Mouse (Mus musculus): Measurements from ENCODE around the gene Rasa3. TPM values are rescaled to one million over a fixed set of nuclear protein-coding genes. Genes with fewer than 3 reads are reported as not detected.

Gene Rasa3
- total RNA-seq, 2 experiments from 2014 or later: 46.2 to 47.3 TPM

DNA sequence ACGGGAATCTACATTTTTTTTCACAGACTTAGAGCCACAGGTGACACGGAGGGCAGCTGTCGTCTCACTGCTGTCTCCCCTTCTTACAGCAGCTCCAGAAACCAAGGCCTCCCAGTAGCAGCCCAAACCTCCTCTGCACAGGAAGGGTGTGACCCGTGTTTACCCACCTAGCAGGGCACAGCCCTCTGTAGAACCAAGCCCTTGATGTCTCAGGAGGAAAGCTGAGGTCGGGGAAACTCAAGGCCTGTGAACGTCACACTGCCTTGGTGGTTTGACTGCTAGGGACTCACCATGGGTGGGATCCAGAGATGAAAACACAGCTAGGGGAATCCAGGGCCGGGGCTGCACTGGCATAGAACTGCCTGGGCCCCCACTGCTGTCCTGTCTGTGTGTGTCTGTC lies 9.0 kb upstream of the Rasa3 start:
- DNase-seq (ENCODE audit: low spot score in 2 of 2): no peak

DNA sequence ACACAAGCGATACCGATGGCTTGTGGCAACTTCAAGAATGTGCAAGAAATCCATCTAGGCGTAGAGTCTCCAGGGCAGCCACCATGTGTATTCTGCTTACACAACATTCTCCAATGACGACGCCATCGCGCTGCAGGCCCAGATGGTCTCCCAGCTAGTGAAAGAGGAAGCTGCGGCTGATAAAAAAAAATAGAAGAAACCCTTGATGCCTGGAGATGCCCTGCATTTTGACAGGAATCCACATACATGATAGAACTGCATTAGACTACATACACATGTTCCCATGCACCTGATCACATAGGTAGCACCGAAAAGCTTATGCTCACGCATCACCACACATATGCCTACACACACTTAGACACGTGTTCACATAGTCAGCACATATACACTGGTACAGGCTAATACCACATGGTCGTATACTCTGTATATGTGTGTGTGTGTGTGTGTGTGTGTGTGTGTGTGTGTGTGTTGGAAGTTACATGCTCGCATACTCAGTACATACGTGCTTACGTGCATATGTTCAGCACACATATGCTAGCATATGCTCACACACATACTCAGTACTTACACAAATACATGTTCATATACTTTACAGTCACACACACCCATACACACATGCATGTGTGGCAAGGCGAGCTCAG lies 8.4 kb upstream of the Rasa3 start:
- DNase-seq (ENCODE audit: low spot score in 2 of 2): no peak

DNA sequence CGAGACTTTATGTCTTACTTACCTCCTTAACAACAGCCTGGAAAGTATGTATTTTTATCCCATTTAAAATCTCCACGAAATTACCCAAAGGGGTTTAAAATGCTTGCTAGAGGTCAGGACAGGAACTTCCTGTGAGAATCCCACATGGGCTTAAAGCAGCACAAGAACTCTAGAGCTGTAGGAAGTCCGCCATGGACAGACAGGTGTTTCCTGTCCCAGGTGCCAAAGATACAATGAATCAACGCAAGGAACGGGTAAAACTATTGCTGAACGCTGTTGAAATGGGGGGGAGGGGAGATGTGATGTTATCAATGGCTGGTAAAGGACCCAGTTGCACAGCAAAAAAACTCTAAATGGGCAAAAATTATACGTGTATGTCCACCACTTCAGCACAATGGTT lies 6.7 kb upstream of the Rasa3 start:
- DNase-seq (ENCODE audit: low spot score in 2 of 2): no peak

DNA sequence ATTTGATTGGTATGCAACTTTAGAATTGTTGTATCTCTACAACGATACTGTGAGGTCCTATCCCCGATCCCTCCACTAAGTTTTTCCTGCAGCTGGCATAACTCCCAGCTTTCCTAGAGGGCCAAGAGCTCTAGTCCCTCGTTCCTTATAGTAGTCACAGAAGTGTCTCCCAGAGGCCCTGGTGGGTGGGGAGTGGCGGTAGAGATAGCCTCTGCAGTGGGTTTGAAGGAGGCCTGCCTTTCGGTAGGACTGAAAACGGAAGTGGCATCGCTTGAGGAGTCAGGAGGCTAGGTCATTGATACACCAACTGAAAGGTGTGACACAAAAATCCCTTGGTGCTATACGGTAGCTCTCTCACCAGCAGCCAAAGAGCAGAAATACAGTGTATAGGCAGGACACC lies 779 bp upstream of the Rasa3 start:
- DNase-seq (ENCODE audit: low spot score in 2 of 2): no peak

DNA sequence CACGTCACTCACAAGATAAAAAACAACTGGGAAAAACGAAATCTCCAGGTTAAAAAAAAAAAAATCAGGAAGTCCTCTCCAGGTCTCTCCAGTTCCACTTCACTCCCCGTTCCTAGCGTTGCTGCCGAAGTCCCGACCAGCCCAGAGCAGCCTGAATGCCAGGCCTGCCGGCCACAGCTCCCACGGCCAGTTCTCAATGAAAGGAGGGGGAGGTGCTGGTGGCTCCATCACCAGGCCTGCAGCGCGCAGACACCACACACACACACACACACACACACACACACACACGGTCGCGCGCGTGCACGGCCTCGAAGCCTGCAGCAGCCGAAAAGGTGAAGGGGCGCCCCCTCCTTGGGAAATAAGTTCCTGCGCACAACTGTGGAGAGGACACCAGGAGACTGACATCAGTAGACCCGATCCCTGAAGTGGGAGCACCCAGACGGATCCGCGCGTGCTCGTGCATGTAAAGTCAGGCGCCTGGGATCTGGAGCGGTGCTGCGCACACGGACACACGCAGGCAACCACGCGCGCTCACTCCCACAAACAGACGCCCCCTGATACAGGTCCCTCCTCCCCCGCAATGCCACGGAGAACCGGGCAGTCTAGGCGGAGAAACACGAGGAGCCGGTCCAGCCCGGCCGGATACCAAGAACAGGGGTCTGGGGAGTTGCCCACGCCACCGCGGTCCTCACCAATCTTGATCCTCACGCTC lies 546 bp downstream of the Rasa3 start:
- peak; percentile 27 to 39 for DNase-seq (ENCODE audit: low spot score in 2 of 2)

DNA sequence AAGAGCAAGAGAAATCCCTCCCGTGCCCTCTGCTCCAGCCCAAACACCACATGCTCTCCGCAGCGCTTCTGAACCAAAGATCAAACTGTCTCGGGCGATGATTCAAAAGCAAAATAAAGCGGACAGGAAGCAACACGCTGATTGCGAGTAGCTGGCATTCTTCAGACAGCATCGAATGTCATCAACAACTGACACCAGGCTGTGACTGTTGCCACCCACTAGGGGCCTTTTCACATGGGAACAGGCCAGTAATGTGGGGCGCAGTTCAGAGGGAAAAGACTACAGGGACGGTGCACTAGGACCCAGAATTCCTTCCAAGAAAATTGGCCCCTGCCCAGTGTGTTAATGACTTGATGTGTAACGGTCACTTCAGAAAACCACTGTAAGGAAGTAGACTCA lies 1.1 kb downstream of the Rasa3 start:
- DNase-seq (ENCODE audit: low spot score in 2 of 2): no peak

DNA sequence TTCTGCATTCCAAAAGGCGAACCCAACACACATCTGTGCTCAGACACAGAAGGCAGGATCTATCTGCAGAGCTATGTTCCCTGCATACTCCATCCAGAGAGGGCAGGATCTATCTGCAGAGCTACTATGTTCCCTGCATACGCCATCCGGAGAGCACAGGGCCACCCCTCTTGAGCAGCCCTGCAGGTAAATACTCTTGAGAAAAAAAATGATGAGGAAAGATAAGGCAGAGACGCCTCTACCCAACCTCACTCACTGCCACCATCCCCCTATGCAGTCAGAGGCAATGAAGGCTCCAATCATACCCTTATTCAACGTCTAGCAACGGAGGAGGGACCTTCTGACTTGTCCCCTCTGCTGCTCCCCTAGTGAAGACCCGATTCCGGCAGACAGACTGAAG lies 1.9 kb downstream of the Rasa3 start:
- DNase-seq (ENCODE audit: low spot score in 2 of 2): no peak

DNA sequence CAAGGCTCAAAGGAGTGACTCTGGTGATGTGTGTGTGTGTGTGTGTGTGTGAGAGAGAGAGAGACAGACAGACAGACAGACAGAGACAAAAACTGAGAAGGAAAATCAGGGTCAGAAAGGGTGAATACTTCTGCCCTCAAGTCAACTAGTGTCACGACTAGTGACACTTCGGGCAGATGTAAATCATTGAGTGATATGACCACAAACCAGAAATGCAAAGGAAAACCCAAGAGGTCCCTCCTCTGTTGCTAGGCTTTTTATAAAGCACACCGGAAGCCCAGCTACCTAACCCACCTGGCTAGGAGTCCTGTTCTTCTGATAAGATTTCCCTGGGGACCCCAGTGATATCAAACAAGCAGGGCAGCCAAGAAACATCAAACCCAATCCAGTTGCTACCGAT lies 2.3 kb downstream of the Rasa3 start:
- DNase-seq (ENCODE audit: low spot score in 2 of 2): no peak

DNA sequence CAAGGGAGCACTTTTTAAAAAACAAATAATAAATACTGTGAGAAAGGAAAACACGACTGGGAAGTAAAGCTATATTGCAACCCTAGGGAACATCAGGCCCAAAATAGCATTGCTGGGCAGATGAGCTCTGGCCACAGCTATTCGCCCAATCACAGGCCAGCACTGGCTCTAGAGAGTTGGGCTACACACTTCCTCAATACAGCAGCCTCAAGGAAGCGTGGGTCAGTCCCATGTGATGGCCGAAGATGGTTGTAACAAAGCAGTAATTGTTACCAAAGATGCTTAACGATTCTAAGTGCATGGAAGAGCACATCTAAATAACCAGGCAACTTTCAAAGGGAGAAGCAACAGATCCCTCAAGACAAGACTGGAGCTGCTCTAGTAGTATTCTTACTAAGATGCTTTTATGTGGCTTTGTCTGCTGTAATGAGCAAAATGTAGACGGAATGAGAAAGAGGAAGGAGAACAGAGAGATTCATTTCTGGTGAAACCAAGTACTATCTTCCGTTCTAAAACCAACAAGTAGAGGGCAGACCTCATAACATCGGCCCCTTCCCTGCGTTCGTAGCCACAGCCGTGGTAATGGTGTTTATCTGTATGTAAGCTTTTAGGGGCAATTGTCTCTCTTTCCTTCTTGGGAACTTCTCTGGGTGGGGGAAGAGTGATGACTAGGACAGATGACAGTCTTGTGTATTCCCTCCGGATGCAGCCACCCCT lies 3.0 kb downstream of the Rasa3 start:
- DNase-seq (ENCODE audit: low spot score in 2 of 2): no peak

DNA sequence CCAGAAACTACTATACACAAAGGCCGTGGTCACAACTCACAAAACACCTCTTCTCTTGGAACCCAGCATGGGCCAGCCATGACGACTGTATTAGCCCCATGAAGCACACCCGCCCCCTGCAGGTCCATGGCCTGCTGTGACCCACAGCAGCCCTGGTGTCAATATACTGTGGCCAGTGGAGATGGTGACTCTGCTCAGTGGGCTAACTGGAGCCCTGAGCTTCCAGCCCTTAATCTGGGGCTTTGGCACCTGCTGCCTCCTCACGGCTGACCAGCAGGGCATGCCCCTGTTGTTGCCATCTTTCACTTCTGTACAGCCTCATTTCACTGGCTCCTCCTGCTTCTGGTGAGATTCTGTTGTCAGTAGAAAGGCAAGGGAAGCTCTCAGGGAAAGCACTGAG lies 4.2 kb downstream of the Rasa3 start:
- no peak for DNase-seq (ENCODE audit: low spot score in 2 of 2)

DNA sequence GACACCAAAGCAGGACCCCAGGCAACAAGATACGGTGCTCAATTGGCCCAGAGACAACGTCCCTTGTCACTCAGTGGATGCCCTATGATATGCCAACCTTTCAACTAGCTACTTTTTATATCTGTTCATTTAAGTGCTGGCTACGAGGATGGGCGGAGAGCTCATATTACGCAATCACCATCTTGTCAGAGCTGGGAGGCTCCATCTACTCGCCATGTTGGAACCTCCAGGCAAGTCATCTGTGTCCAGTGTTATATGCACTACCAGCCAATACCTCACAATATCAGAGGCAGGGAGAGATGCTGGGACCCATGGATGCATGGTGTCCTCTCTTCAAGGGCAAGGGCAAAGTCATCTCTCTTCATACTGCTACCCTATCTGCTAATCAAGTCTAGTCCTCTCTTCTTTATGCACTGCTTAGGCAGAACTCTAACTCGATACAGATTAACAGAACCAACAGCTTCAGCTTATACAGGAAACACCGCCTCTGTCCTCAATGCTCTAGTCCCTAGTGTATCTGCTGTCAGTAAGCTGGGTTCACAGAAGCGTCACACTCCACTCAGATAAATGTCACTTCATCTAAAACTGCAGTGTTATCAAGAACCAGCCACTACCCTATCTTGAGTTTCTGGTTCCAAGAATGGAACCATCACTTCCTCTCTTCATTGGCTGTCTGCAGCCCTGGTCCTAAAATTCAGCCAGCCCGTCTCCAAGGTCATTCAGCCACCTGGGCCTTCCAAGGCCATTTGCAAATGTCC lies 6.0 kb downstream of the Rasa3 start:
- no peak for DNase-seq (ENCODE audit: low spot score in 2 of 2)

DNA sequence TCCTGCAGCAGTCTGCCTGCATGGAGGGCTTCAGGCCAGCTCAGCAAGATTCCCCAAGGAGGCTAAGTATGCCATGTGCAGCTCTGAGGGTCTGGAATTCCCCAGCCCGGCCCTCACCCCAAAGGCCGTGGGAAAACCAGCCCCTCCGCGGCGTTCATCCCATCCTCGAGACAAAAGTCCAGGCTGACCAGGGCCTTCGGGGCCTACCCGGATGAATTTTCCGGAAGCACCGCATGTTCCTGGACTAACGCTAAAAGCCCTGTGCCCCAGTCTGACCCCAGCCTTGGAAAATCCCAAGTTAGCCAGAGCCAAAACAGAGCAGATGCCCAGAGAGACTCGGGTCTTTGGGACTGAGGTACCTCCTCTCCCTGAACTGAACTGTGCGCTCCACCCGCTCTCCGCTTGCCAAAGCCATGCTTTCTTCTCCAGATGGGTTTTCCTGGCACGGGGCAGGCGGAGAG lies 7.4 kb downstream of the Rasa3 start:
- DNase-seq (ENCODE audit: low spot score in 2 of 2): no peak

DNA sequence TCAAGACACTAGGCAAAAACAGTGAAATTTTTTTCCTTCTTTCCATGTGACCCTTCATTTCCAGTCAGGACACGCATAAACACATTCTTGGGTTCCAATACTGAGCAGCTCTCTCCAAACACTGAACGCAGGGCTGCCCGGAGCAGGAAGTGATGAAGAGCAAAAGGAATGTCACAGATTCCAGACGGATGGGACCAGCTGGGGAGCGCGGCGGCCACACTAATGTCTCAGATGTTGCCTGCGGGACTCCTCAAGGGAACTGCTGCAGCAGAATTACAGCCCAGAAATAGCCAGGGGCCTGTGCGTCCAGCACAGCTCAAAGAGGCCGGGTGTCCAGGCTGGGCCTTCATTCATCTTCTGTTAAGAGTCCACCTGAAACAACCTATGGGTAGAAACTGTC lies 9.0 kb downstream of the Rasa3 start:
- DNase-seq (ENCODE audit: low spot score in 2 of 2): no peak

DNA sequence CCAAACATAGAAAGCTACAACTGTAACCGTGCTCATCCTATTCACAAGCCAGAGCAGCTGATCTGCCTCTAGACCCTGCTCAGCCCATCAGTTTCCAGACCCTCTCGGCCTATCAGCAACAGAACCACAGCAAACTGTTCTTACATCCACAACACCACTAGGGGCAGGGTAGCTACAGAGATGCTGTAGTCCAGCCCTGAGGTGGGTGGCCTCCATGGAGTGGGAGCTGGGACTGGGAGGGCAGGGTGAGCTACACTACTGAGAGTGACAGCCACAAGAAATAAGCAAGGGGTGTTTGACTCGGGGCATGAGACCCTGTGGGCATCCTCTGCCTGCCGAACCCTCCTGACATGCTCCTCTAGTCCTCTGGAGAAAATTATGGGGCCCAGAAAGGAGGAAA lies 9.5 kb downstream of the Rasa3 start:
- DNase-seq (ENCODE audit: low spot score in 2 of 2): no peak

DNA sequence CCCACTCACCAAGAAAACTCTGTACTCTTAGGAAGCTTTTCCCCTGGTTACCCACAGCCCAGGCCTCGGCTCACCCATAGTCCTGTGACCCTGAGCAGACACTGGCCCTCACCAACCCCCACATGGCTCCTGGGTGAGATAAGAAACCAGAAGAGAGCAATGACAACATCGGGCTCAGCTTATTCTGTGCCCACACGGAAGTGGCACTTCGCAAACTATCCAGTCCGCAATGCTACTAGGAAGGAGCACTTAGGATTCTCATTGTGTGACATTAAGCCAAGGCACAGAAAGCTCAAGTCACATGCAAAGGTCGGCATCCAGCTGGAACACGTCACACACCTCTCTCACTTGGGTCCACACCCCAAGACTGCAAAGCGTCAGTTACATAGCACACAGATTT lies 11.5 kb downstream of the Rasa3 start:
- DNase-seq (ENCODE audit: low spot score in 2 of 2): no peak

DNA sequence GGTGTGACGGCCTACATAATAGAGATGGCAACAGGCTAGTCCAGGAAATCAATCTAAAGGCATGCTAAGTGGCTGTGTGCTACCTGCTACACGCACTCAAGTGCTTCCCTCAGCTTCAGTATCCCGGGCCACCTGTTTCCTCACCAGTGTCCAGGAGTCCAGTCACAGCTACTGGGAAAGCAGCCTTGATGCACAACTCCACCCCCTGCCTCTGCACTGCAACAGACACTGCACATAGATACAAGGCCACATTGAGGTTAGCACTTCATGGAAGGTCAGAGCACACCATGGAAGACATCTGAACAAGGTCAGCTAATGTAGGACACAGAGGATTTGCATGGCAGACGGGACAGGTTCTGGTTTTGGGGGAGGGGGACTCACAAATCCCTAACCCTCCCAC lies 11.9 kb downstream of the Rasa3 start:
- DNase-seq (ENCODE audit: low spot score in 2 of 2): no peak

DNA sequence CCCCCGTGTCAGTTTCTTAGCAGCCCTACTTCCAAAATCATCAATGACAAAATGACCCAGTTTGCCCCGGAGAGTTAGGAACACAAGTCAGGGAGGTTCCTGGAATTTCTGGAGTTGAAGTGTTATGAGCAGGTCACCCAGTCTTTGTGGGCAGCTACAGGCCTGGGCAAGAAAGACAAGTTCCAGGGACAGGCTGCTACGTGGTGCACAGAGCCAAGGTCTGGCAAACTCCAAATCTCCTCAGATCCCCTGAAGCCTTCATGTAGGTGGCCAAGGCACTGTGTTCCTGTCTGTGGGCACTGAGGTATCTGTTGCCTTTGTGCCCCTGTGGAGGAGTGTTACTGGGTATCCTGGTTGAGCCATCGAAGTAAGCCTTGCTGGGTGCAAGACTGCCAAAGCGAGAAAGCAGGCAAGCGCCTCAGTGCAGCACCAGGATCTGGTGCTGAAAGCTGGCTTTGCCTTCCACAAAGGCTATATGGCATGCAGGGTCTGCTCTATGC lies 12.6 kb downstream of the Rasa3 start:
- DNase-seq (ENCODE audit: low spot score in 2 of 2): no peak

DNA sequence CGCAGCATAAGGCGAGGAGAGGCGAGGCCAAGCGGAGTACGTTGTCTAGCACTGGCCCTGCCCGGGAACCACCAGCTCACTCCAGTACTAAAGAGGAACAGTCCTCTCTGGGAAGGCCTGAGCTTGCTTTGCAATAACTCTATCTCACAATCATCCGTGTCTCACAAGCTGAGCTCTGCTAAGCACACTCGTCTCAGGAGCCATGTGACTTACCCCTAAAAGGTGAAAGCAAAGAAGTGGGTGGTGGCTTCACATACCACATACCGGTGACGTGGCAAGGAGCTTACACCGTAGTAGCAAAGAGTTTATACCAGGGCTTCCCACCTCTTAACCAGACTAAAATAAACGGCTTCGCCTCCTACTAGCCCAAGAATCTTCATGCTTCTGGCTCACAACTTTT lies 17.1 kb downstream of the Rasa3 start:
- no peak for DNase-seq (ENCODE audit: low spot score in 2 of 2)

DNA sequence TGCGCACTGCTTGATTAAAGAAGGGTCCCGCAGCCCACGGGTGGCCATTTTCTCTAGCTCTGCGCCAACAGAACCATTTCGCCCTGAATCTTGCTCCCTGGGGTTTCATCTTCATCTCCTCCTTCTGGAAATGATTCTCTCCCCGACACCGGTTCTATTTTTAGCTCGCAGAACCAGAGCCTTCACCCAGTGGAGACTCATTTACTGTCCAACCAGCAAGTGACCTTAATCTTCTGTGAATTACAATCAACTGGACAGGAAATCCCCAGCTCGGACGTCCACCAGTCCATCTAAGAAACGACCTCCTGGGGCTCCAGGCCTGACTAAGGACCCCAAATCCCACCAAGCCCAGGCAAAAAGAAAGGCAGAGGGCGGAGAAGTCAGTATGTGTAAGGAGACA lies 19.9 kb downstream of the Rasa3 start:
- DNase-seq (ENCODE audit: low spot score in 2 of 2): no peak

DNA sequence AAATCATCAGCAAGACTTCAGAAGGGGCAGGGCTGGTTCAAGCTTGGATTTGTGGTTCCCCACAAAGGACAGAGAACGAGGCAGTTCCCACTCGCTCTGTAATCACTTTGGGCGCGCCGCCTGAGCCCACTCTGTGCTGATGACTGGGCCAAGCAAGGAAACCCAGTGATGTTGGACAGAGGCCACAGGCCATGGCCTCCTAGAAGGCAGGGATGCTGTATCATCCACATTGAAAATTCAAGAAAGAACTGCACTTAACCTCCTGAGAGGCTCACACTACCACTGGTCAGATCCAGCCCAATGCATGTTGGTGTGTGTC lies 22.4 kb downstream of the Rasa3 start:
- DNase-seq (ENCODE audit: low spot score in 2 of 2): no peak

DNA sequence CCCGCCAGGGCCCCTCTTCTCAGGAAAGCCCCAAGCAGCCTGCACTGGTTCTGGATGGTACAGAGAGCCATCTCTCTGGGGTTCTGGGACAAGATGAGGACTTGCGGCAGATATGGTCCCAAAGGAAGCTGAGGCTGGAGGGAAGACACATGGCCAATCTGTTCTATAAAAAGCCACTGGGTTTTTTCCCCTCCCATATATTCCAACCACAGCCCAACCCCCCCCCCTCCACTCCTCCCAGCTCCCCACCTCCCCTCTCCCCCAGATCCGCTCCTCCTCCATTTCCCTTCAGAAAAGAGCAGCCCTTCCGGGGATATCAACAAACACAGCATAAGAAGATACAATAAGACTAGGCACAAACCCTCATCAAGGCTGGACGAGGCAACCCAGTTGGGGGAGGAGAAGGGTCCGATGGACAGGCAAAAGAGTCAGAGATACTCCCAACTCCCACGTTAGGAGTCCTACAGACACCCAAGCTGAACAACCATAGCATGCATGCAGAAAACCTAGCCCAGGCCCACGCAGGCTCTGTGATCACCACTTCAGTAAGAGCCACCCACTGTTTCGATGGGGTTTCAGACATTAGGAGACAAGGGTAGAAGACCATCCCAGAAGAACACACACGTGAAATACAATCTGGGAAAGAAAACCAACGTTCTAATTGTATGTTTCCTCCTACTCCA lies 22.9 kb downstream of the Rasa3 start:
- no peak for DNase-seq (ENCODE audit: low spot score in 2 of 2)

Data from adrenal gland, postnatal 4 days (tissue).